Mouse (Mus musculus): Measurements from ENCODE around the gene Cdkl3.
"Not testable (repeated sequence)": the region's sequence is repeated elsewhere in the genome, so short reads cannot be mapped to it uniquely, and the experiment has no call there.

The Cdkl3 gene

DNA sequence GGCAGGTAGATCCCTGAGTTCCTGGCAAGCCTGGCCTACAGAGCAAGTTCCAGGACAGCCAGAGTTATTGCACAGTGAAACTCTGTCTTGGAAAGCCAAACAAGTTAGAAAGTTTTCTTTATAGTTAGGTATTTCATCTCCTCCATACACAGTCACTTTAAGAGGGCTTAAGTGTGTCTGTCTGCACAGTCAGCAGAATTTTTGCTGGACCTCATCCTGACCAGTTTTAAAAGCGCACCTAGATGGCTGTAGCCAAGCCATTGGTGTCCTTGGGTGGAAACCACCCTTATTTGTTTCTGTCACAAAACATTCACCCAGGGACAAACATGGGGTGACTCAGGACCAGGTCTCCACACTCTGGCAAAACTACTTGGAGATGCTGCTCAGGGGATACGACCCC lies 76.6 kb downstream of the Cdkl3 start:
- DNase-seq, result no peak

- DNase-seq, result no peak
Observed at GRCm38 (mm10) chr11:52085857-52086203, 81.8 kb downstream of the Cdkl3 start.

DNA sequence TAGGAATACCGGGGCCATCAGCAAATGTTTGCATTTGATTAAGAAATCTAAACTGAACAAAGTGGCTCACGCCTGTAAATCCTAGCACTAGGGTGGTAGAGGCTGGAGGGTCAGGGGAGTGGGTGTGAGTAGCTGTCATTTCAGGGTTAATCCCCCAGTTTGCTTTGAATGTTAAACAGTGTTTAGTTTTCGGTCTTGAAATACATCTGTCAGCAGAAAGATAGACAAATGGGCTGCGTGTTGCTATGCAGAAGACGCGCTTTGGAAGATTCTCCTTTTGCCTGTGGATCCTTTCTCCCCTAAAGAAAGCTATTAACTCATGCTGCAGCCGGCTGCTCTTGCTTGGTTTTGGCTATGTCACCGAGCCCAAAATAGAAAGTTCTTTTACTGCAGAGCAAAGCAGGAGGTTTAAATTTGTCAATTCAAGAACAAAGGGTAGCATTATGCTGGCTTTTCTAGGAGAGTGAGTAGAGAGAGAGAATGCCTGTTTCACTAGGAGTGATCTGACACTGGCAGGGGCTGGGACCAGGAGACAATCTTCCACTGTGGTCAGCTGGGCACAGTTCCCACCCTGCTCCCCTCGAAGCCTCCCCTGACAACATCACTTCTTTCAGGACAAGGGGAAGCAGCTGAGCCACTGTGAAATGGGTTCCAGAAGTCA lies 82.3 kb downstream of the Cdkl3 start:
- no peak for DNase-seq

DNA sequence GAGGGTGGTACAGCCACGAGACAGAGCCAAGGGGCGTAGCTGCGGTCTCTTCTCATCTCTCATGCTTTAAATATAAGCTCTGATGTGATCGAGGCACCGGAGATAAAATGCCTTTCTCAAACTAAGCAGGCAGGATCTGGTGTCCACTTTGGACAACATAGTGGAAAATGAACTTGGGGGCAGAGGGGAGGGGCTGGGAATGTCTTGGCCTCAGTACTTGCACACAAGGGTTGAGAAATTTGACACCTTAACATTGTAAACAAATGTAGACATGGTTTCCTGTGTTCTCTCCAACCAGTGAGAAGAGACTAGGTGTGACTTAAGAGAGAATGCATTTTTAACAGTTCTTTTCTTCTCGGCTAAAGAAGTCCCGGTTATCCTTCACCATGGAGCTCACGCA lies 85.3 kb downstream of the Cdkl3 start:
- no peak for DNase-seq

DNA sequence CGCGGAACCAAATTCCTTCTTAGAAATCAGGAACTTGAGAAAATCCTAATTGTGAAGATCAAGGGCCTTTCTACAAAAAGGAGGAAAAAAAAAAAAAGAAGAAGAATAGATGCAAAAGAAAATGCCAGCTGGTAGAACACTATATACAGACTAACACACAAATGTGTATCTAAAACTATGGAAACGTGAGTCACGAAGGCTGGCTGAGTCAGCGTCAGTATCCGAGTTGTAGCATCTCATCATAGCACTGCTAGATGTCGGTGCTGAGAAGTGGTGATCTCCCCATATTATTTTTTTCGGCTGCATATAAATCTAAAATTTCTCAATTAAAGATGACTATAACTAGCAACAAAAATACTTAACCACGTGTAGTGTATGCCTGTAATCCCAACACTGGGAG lies 87.2 kb downstream of the Cdkl3 start:
- DNase-seq, result no peak

DNA sequence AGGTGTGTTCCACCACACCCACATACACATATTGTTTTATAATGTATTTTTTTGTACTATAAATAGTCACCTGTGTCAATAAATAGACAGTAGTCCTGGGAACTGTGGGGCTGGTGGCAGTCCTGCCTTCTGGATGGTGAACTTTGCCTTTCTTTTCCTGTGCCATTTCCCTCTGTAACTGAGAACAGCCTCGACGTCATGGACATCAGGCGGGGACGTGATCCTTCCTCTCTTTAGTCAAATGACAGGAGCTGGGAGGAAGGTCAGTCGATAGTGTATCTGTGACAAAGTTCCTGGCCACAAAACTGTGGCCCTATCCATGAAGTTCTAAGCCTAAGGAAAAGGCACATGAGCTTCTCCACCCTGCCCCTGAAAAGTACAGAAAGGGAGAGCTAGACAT lies 90.5 kb downstream of the Cdkl3 start:
- DNase-seq, result no peak

DNA sequence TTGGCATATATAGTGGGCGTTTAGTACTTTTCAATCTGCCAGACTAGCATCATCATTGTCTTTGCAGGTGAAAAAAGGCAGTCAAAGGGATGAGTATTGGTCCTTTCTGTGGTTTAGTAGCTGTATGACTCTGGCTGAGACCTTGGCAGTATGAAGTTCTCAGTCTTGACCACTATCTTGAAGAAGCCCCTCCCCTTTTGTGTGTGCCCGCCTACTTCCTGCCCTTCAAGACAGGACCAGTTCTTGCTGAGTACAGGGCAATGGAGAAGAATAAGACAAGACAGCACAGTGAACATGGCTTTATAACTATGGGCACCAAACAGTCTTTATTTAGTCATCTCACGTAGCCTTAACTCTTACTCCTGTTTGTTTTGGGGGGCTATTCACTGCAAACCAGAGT lies 93.0 kb downstream of the Cdkl3 start:
- DNase-seq, result no peak

DNA sequence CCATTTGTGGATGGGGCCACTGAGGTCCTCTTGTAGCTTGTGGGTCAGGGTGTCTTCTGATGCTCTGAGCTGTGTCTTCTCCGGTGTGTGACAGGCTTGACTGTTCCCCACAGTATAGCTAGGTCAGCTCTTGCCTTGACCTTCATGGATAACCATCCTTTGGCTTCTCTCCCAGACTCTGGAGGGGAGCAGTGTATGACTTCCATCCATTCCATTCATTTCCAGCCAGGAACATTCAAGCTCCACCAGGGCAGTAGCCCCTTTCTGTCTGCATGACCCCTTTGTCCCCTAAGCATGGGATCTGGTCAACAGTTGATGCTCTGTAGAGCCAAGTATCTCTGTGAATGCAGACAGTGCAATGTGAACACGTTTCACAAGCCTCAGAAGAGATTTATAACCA lies 93.6 kb downstream of the Cdkl3 start:
- DNase-seq, result peak; percentile 24 to 36

DNA sequence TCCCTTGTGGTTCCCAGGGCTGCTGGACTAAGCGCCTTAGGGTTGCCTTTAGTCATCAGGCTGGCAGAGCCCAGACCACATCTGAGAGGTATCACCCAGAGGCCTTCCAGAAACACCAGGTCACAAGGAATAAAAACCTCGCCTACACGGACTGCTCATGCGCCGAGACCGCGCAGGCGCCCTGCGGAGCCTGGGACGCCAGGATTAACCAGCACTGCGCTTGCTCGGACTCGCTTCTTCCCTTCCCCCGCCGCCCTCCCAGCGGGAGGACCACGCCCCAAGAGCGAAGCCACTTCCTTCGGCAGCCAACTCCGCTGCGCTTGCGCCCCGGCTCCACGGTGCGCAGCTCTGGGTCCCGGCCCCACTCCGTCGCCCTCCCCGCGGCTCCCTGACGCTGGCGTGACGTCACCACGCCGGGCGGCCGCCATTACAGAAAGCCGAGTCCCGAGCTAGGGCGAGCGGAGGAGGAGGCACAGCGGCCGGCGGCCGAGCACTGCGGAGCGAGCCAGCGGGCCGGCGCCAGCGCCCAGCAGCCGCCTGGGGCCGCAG lies 94.5 kb downstream of the Cdkl3 start, which contains the start of gene Ppp2ca:
Gene Ppp2ca (plus strand): TSS at position 284 of the 549 bp plus-strand sequence.
- DNase-seq, result peak; percentile 98

GRCm38 (mm10) chr11:52099031-52099761 lies 95.2 kb downstream of the Cdkl3 start:
- peak; percentile 50 to 73 for DNase-seq

DNA sequence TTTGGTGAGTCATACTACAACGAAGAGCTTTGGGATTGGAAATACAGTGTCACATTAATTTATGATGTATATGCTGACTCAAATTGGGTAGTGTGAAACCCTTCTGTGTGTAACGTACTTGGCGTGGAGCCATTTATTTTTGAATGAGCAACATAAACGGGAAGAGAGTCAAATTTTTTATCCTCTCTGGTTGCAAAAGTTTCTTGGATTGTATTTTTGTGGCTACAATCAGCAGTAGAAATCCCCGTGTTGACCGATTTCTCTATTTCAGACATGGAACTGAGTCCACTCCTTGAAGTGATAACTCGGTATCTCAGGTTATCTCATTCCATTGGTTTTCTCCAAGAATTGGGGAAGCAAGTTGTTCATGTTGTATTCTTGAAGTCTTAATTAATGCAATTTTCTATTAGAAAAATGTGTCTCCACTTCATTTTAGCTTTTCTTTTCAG lies 95.8 kb downstream of the Cdkl3 start:
- no peak for DNase-seq

GRCm38 (mm10) chr11:52102977-52103376 lies 99.0 kb downstream of the Cdkl3 start:
- DNase-seq, result no peak

DNA sequence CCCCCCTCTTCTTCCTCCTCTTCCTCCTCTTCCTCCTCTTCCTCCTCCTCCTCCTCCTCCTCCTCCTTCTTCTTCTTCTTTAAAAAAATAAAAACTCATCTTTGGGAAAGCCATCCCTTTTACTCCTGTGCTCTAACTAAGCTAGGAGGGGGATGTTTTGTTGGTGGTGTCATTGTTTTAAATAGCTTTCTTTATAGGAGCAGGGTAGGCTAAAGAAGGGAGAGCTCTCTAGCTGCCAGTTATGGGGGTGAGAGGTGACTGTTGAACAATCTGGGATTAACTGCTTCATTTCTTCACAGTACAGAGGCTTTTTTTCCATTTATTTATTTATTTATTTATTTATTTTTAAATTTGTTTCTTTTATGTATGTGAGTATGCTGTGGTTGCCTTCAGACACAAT lies 101.5 kb downstream of the Cdkl3 start:
- no peak for DNase-seq

DNA sequence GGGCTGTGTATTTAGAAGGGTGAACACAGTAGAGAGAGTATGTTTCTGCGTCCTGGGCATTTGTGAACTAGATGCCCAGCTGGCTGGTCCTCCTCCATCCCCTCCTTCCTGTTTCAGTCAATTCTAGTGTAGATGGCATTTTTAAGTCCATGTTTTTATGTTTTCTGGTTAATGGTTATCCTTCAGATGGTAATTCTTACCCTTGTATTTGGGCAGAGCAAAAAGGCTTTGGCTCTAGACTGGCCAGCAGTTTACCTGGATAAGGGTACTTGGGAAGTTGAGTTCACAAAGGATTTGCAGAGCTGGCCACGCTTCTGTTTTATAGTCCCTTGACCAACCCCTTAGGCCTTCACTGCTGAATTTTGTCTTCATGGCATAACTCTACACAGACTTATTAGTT lies 102.0 kb downstream of the Cdkl3 start:
- DNase-seq, result no peak

- no peak for DNase-seq
Observed at GRCm38 (mm10) chr11:52106438-52106837, 102.4 kb downstream of the Cdkl3 start.

DNA sequence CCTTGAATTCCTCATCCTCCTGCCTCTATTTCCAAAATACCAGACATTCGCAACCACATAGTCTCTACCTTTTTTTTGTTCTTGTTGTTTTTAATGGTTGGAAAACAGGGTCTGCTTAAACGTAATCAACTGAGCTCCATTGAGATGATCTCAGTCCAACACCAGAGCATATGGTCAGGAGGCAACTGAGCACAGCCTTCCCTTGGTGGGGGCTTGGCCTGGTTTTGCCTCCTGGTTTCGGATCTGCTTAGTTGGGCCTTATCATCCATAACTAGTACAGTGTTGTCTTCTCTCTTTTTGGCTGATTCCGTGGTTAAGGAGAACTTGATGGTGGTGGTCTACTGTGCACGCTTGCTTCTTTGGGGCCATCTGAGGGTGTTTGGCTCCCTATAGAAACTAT lies 104.8 kb downstream of the Cdkl3 start:
- DNase-seq, result peak; percentile 40 to 58

- no peak for DNase-seq
Observed at GRCm38 (mm10) chr11:52109421-52109820, 105.4 kb downstream of the Cdkl3 start.

GRCm38 (mm10) chr11:52115479-52115878 lies 111.5 kb downstream of the Cdkl3 start:
- no peak for DNase-seq

GRCm38 (mm10) chr11:52116117-52116516 lies 112.1 kb downstream of the Cdkl3 start:
- DNase-seq, result not testable (repeated sequence)

- DNase-seq, result no peak
Observed at GRCm38 (mm10) chr11:52117156-52117555, 113.1 kb downstream of the Cdkl3 start.

DNA sequence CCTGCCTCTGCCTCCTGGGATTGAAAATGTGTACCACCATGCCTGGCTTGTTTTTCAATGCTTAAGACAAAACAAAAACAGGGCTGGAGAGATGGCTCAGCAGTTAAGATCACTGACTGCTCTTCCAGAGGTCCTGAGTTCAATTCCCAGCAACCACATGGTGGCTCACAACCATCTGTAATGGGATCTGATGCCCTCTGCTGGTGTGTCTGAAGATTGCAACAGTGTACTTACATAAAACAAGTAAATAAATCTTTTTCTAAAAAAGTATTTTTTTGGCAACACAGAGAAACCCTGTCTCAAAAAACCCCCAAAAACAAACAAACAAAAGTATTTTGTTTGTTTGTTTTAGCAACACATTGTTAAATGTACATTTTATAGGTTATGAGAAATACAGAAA lies 116.4 kb downstream of the Cdkl3 start:
- DNase-seq, result not testable (repeated sequence)

- DNase-seq, result no peak
Observed at GRCm38 (mm10) chr11:52122045-52122444, 118.0 kb downstream of the Cdkl3 start.

GRCm38 (mm10) chr11:52124468-52124867 lies 120.4 kb downstream of the Cdkl3 start:
- no peak for DNase-seq

DNA sequence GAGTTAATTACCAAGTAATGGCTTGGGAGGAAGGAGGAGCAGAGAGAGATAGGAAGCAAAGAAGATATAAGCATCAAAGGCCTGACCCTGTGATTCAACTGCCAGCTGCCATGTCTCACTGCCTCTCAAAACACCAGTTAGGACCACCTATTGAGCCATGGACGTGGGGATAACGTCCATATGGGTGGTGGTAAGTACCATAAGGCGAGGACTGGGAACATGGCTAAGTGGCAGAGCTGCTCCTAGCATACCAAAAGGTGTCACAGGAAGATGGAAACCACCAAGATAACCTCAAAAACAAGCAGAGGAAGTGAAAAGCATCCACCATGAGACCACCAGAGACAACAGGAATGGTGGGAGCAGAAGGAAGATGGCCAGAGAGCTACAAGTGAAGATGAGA lies 123.1 kb downstream of the Cdkl3 start:
- no peak for DNase-seq

All from cerebellum, adult 18-20 months (tissue).